Mouse (Mus musculus) bone marrow, adult 2 months (tissue): Measurements from ENCODE around the gene Car2.

Experiments
- CTCF ChIP-seq: fragments of 200-500 bp; IDR thresholded peaks from 2 replicates; pipeline ENCODE4 v1.5.1; 2011; ENCODE audit warnings: low read length, control low read depth; ENCODE audit not compliant: control insufficient read depth, insufficient read depth
- POLR2A ChIP-seq: fragments of 200-500 bp; IDR thresholded peaks from 2 replicates; pipeline ENCODE4 v1.6.1; 2011; ENCODE audit warnings: low read depth, mild to moderate bottlenecking, control low read depth, low read length, borderline replicate concordance; ENCODE audit not compliant: control insufficient read depth

GRCm38 (mm10) chr3:14887134-14887666 is 1.1 kb downstream of the Car2 start:
- no peak for TF ChIP-seq CTCF
- TF ChIP-seq POLR2A: no peak
